Mouse (Mus musculus) liver, adult 2 months (tissue): ENCODE results near the gene Spata17.

Source experiments
- CTCF ChIP-seq: fragments of 200-500 bp; IDR thresholded peaks from 2 replicates; pipeline ENCODE4 v1.5.1; 2011; ENCODE audit warnings: low read depth, low read length, control low read depth
- POLR2A ChIP-seq: fragments of 200-500 bp; IDR thresholded peaks from 2 replicates; pipeline ENCODE4 v1.6.1; 2011; ENCODE audit warnings: low read length, control low read depth; ENCODE audit not compliant: insufficient read depth; ENCODE audit errors: extremely low read depth

- TF ChIP-seq CTCF (no peak), POLR2A (no peak)
Observed at GRCm38 (mm10) chr1:187086027-187086426, 129.2 kb downstream of the Spata17 start.
